Mouse (Mus musculus) liver, postnatal 0 days (tissue): ENCODE results near the gene Phactr2.

Experiments used
- CTCF ChIP-seq: sonication (generic); IDR thresholded peaks from 2 replicates; pipeline ENCODE4 v1.5.1; 2016; ENCODE audit warnings: antibody characterized with exemption, low read depth
- EP300 ChIP-seq: IDR thresholded peaks from 2 replicates; pipeline ENCODE4 v1.6.1; 2016; ENCODE audit warnings: antibody characterized with exemption, low read depth, mild to moderate bottlenecking

DNA sequence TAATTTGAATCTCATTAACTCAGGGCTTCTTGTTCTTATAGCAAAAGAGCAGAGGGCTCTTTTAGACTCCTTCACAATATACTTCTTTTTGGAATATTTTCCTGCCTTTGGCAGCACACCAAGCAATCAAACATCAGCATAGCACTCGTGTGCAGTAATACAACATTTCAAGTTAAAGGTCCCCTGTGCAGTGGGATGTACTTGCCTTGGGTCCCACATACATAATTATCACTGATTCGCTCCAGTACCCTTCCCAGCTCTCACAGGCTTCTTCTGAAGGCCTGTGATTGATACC is 110.0 kb downstream of the Phactr2 start:
- TF ChIP-seq CTCF, result no peak
- no peak for TF ChIP-seq EP300
